Mouse (Mus musculus) urinary bladder, postnatal 14 days (tissue): ENCODE measurements around the gene Rps6kb2.

Experiments
- DNase-seq: peaks from one replicate; pipeline ENCODE4 v3.0.0; 2021; ENCODE audit warnings: low spot score

Gene Rps6kb2

DNA sequence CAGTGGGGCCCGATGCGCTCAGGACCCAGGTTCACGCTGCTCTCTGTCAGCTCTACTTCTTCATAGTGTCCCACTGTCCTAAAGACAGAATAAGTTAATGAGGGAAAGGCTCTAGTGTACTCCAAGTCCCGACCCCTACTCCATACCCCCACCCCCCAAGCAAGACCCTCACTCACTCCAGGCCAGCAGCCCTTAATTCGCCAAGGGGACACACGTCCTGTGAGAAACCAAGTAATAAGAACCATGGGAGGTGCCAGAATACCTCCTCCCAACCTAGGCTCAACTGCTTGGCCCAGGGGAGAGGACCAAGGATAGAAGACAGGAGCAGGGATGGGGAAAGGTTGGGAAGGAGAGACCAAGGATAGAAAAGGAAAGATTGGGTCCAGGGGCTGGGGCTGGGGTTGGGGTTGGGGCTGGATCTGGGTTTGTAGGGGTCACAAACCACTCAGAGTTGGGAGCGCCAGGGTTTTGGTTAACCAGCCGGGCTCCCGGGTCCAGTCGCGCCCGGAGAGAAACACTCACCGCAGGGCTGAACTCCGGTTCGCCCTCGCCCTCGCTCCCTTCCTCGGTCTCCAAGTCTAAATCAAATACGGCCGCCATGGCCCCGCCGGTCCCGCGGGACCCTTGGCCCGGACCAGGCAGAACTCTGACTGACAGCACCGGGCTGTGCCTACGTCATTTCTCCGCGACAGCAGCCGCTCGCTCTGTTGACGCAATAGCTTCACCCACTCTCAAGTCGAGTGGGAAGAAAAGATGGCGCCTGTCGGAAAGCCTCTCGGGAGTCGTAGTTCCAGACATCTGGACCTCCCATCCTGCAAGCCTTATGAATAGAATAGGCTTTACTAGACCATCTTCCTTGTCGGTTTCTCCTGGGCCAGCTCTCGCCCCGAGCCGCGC is at the start of gene Rps6kb2:
Rps6kb2 (minus strand) TSS at position 709 of the 897 bp plus-strand sequence.
- DNase-seq = peak; percentile 96

DNA sequence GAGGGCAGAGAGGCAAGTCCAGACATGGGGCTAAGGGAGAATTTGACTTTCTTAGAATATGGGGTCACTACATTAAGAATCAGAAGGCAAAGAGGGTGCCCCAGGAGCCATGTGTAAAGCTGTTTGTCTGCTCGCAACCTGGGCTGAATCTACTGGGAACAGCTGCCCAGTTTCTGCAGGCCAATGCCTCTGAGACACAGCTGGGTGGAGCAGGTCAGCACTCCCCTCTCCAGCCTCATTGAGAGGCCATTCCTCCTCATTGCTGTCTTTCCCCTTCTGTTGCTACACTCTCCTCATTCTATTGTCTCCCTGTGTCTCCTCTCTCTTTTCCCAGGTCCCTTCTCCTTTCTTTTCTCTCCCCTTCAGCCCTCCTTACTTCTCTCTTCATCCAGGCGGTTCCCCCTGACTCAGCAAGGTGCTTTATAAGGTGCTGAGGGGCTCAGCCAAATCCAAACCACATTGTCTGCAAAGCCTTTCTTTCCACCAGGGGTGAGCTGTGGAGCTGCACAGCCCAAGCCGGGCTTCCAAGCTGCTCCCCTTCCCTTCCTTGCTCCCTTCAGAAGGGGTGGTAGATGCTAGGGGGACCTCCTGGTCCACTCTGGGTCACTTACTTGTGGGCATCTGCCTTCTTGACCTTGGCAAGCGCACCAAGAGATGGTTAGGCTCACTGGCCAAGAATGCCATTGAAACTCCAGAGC is 48.9 kb upstream of the Rps6kb2 start:
- DNase-seq = no peak

GRCm38 (mm10) chr19:4208563-4208962 is 45.4 kb upstream of the Rps6kb2 start:
- DNase-seq = peak; percentile 17

- peak; percentile 74 for DNase-seq
Observed at GRCm38 (mm10) chr19:4206971-4207370, 43.8 kb upstream of the Rps6kb2 start.

GRCm38 (mm10) chr19:4204889-4205288 is 41.7 kb upstream of the Rps6kb2 start:
- DNase-seq = no peak

GRCm38 (mm10) chr19:4203604-4204326 is 40.6 kb upstream of the Rps6kb2 start:
- no peak for DNase-seq

GRCm38 (mm10) chr19:4203148-4203547 is 40.0 kb upstream of the Rps6kb2 start:
- DNase-seq = no peak

DNA sequence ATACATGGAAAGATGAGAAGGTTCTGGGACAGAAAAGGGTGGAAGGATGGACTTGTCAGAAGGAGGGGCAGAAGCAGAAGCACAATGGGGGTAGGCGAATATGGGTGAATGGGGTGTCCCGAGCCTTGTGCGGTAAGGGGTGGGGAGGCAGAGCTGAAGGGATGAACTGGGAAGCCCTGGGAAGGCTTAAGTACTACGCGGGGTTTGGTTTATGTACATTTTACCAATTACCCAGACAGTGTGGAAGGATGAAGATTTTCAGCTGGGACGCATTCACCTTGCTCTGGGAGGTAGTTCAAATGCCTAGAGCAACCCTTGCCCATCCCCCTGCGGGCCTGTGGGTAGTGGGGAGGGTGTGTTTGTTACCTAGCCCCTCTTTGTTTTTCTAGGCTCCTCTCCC is 39.0 kb upstream of the Rps6kb2 start:
- no peak for DNase-seq

- DNase-seq = peak; percentile 97
Observed at GRCm38 (mm10) chr19:4201291-4201909, 38.2 kb upstream of the Rps6kb2 start, which contains the start of gene Rad9a. TSS of gene Rad9a (minus strand) at chr19:4201662.

DNA sequence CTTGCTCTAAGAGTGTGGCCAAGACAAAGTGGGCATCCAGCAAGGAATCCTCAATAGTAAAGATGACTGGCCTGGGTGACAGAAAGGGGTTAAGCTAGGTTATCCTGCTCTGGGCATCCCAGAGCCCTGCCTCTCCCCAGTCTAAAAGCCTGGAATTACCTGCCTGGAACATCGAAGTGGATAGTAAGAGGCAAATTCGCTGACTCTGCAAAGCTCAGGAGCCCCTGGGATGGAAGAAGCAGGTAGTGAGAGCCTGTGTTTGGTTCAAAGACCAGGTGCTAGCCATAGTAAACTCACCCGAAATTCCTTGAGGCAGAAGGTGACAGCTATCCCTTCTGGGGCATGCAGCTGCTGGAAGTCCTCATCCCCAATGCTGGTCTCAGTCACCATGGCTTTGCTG is 34.0 kb upstream of the Rps6kb2 start:
- DNase-seq = no peak

GRCm38 (mm10) chr19:4196548-4196947 is 33.4 kb upstream of the Rps6kb2 start:
- DNase-seq = no peak

GRCm38 (mm10) chr19:4196048-4196447 is 32.9 kb upstream of the Rps6kb2 start:
- no peak for DNase-seq

DNA sequence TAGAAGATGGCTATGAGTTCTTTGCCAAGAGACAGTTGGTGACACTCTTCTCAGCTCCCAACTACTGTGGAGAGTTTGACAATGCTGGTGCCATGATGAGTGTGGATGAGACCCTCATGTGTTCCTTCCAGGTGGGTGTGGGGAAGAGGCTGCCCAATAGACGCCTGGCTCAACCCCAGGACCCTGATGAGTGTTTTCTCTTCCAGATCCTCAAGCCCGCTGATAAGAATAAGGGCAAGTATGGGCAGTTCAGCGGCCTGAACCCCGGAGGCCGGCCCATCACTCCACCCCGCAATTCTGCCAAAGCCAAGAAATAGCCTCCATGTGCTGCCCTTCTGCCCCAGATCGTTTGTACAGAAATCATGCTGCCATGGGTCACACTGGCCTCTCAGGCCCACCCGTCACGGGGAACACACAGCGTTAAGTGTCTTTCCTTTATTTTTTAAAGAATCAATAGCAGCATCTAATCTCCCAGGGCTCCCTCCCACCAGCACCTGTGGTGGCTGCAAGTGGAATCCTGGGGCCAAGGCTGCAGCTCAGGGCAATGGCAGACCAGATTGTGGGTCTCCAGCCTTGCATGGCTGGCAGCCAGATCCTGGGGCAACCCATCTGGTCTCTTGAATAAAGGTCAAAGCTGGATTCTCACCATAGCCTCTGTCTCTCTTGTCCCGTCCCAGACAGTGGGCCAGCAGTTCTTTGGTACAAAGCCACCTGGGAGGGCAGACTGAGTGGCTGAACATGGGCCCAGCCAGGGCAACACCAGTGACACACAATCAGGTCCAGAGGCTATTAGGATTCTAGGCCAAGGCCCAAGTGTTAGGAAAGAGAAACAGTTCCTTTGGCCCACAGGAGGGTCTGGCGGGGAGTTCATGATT is 31.9 kb upstream of the Rps6kb2 start:
- no peak for DNase-seq

DNA sequence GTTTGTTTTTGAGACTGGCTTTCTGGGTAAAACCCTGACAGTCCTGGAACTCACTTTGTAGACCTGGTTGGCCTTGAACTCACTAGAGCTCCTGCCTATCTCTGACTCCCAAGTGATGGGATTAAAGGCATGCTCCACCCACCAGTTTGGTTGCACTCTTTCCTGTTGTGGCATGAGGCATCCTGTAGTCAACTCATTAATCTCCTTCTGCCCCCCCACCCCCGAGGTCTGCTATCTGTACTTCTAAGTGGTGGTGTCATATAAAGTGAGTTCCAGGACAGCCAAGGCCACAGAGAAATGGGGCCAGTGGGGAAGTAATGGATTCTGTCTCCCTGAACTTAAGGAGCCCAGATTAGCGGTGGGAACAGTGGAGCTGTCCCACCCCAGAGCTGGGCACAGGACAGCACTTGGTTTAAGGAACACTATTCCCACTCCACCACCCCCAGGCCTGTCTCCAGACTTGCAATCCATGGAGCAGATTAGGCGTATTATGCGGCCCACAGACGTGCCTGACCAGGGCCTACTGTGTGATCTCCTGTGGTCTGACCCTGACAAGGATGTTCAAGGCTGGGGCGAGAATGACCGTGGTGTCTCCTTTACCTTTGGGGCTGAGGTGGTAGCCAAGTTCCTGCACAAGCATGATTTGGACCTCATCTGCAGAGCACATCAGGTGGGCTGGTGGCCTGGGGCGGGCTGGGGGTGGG is 31.0 kb upstream of the Rps6kb2 start:
- no peak for DNase-seq

DNA sequence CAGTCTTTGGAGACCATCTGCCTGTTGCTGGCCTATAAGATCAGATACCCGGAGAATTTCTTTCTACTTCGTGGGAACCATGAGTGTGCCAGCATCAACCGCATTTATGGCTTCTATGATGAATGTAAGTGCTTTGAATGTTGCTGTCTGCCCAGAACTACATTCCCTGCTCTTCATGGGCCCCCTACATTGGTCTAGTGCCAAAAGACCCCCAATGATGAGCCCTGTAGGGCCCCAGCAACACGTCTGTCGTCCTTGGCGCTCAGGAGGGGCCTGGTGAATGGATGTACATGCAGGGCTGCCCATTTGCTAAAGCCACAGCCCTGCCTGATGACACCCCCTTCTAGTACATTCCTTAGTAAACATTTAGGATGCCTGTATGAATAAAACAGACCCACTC is 30.0 kb upstream of the Rps6kb2 start:
- no peak for DNase-seq

DNA sequence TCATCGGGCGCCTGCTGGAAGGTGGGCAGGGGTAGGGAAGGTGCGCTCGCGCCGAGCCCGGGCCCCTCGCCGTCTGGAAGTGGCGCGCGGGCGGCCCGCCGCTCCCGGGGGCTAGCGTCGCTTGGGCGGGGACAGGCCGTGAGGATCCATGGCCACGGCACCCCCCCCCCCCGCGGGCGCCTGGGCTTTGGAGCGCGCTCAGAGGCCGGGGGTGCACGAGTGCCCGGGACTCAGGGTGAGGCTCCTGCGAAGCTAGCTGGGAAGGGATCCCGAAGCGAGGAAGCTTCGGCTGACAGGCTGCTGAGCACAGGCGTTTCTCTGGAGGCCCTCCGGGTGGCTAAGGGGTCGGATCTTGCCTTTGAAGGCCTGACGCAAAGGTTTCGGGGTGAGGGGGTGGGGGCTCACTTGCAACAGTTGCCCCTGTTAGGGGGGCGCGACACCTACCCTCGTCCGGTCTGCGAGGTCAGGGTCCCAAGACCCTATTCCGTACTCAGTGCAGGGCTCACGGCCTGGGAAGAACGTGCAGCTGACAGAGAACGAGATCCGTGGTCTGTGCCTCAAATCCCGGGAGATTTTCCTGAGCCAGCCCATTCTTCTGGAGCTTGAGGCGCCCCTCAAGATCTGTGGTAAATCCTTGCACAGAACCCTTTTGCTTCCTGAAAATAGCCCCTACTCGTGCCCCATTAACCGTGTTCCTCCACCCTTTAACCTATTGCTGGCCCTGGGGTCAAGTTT is 29.3 kb upstream of the Rps6kb2 start:
- no peak for DNase-seq

DNA sequence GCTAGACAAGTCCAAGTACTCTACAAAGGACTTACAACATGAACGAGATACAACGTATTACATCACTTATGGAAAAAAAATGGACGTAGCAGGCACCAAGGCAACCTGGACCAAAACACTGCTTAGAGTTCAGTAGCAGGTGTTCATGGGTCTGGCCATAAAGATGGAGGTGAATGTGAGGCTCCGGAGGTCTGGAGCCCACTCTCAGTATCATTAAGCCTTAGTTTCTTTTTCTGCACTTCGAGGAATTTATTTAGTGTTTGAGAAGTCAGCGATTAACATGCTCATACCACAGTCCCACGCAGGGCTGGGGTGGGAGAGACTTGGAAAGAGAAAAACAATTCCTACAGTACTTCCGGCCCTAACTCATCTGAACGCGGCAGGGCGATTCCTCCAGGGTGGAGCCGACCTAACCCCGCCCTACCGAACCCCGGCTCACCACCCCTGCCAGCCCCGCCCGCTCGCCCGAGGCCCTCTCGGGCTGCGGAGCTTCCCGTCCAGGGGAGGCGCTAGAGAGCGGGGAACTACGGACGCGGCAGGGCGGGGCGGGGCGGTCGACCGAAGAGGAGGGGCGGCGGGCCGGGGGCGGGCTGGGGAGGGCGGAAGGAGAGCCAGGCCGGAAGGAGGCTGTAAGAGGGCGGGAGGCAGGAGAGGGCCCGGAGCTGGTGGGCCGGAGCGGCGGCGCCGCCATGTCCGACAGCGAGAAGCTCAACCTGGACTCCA is 28.5 kb upstream of the Rps6kb2 start, which contains the start of gene Ppp1ca:
Ppp1ca (plus strand) TSS at position 538 of the 723 bp plus-strand sequence.
- DNase-seq = peak; percentile 98

GRCm38 (mm10) chr19:4190831-4191334 is 27.7 kb upstream of the Rps6kb2 start, which contains the start of gene Tbc1d10c:
TSS of gene Tbc1d10c (minus strand) at chr19:4191284.
- DNase-seq = no peak
